Mouse (Mus musculus) C2C12 (cell line): ENCODE data around the gene Faf2. TPM values are rescaled to one million over a fixed set of nuclear protein-coding genes. Genes with fewer than 3 reads are reported as not detected.
A peak's percentile ranks its signal among the peaks of the same experiment; 100 is the strongest.

Source experiments
- H3K27me3 ChIP-seq: one replicate; pipeline ENCODE4 v1.6.1; 2011; ENCODE audit not compliant: control insufficient read depth, insufficient read depth, insufficient read length
- H3K36me3 ChIP-seq: one replicate; pipeline ENCODE4 v1.6.1; 2011; ENCODE audit not compliant: control insufficient read depth, insufficient read depth
- H3K4me3 ChIP-seq: one replicate; pipeline ENCODE4 v1.5.1; 2011; ENCODE audit warnings: mild to moderate bottlenecking, control low read depth; ENCODE audit not compliant: poor library complexity, insufficient read depth, severe bottlenecking
- H3K79me2 ChIP-seq: one replicate; pipeline ENCODE4 v1.6.1; 2011; ENCODE audit not compliant: control insufficient read depth, insufficient read depth
- H3K79me3 ChIP-seq: one replicate; pipeline ENCODE4 v1.6.1; 2011; ENCODE audit warnings: low read depth, control low read depth
- H3ac ChIP-seq: one replicate; pipeline ENCODE3; 2011; ENCODE audit warnings: low read depth; ENCODE audit not compliant: control insufficient read depth, insufficient read length
- CEBPB ChIP-seq: IDR thresholded peaks from one replicate; pipeline ENCODE4 v1.6.1; 2011; ENCODE audit warnings: low read depth, mild to moderate bottlenecking, control low read depth, moderate library complexity
- CTCF ChIP-seq: IDR thresholded peaks from one replicate; pipeline ENCODE4 v1.5.1; 2011; ENCODE audit not compliant: control insufficient read depth, insufficient read depth, insufficient read length
- FOSL1 ChIP-seq: IDR thresholded peaks from one replicate; pipeline ENCODE4 v1.8.0; 2011; ENCODE audit warnings: mild to moderate bottlenecking, low read length; ENCODE audit not compliant: poor library complexity, insufficient read depth, severe bottlenecking
- MAX ChIP-seq: IDR thresholded peaks from one replicate; pipeline ENCODE4 v1.6.1; 2011; ENCODE audit warnings: mild to moderate bottlenecking, control low read depth
- MYOD1 ChIP-seq: IDR thresholded peaks from one replicate; pipeline ENCODE4 v1.6.1; 2011; ENCODE audit warnings: low read depth; ENCODE audit not compliant: control insufficient read depth, insufficient read length
- MYOG ChIP-seq: IDR thresholded peaks from one replicate; pipeline ENCODE4 v1.6.1; 2011; ENCODE audit not compliant: control insufficient read depth, insufficient read length; ENCODE audit errors: extremely low read depth
- USF1 ChIP-seq: IDR thresholded peaks from one replicate; pipeline ENCODE4 v1.6.1; 2011; ENCODE audit warnings: low read depth, mild to moderate bottlenecking, control low read depth, moderate library complexity
- polyA plus RNA-seq: library from polyadenylated mRNA; unstranded; fragments of >200 nt; fragmentation: generic; extraction: Trizol; gene quantifications from one replicate; pipeline ENCODE4 v1.2.1, GENCODE M21; 2012; ENCODE audit warnings: missing spikeins

Gene Faf2
- polyA plus RNA-seq, 1 experiment, result 33.5 TPM

- Histone ChIP-seq H3K4me3 (peak within 1 kb of the TSS; percentile 79), H3K79me3 (peaks cover 21% of the 10 kb centered on the region), H3K36me3 (peaks cover 35% of the 10 kb centered on the region), H3K27me3 (no peaks in the 10 kb centered on the region), H3ac (peak within 1 kb of the TSS; percentile 100), H3K79me2 (peaks cover 72% of the 10 kb centered on the region)
- TF ChIP-seq MAX, result peak; percentile 90
- TF ChIP-seq USF1, result no peak
- peak; percentile 16 for TF ChIP-seq CEBPB
Observed at GRCm38 (mm10) chr13:54589996-54590951, 31.3 kb upstream of the Faf2 start, which contains the start of the genes Nop16 and Higd2a. TSS of gene Nop16 (minus strand) at chr13:54590090. TSS of gene Higd2a (plus strand) at chr13:54590207.

GRCm38 (mm10) chr13:54591776-54592356, 29.7 kb upstream of the Faf2 start:
- no peak overlapping the region for H3K4me3 ChIP-seq
- H3K79me3 ChIP-seq, result peaks cover 21% of the 10 kb centered on the region
- no peaks in the 10 kb centered on the region for H3K27me3 ChIP-seq
- TF ChIP-seq CEBPB (no peak), MYOG (no peak), MAX (no peak), MYOD1 (no peak), USF1 (no peak), CTCF (no peak), FOSL1 (no peak)
- H3K36me3 ChIP-seq, result peaks cover 19% of the 10 kb centered on the region
- no peak overlapping the region for H3ac ChIP-seq
- H3K79me2 ChIP-seq, result peaks cover 64% of the 10 kb centered on the region

GRCm38 (mm10) chr13:54593617-54594016, 28.0 kb upstream of the Faf2 start:
- TF ChIP-seq MYOD1 (no peak), MAX (no peak), USF1 (no peak), CEBPB (no peak), MYOG (no peak), FOSL1 (no peak), CTCF (no peak)
- Histone ChIP-seq H3K79me2 (peaks cover 46% of the 10 kb centered on the region), H3K4me3 (no peak overlapping the region), H3K36me3 (peaks cover 2% of the 10 kb centered on the region), H3ac (no peak overlapping the region), H3K79me3 (peaks cover 18% of the 10 kb centered on the region), H3K27me3 (no peaks in the 10 kb centered on the region)

GRCm38 (mm10) chr13:54596107-54596690, 25.4 kb upstream of the Faf2 start:
- no peaks in the 10 kb centered on the region for H3K27me3 ChIP-seq
- no peak for TF ChIP-seq CEBPB
- TF ChIP-seq FOSL1, result no peak
- TF ChIP-seq CTCF, result no peak
- TF ChIP-seq MYOD1, result no peak
- no peak for TF ChIP-seq USF1
- no peak for TF ChIP-seq MAX
- no peak for TF ChIP-seq MYOG
- peaks cover 22% of the 10 kb centered on the region for H3K79me2 ChIP-seq
- H3ac ChIP-seq, result no peak overlapping the region
- H3K36me3 ChIP-seq, result no peaks in the 10 kb centered on the region
- H3K79me3 ChIP-seq, result no peaks in the 10 kb centered on the region
- H3K4me3 ChIP-seq, result no peak overlapping the region

GRCm38 (mm10) chr13:54596870-54597269, 24.7 kb upstream of the Faf2 start:
- H3K79me2 ChIP-seq, result peaks cover 15% of the 10 kb centered on the region

More at GRCm38 (mm10) chr13:54596870-54597269, 24.7 kb upstream of the Faf2 start:
- TF ChIP-seq MAX (no peak), CEBPB (no peak), CTCF (no peak), FOSL1 (no peak)
- H3K79me3 ChIP-seq, result no peaks in the 10 kb centered on the region
- H3K36me3 ChIP-seq, result no peaks in the 10 kb centered on the region
- H3K4me3 ChIP-seq, result no peak overlapping the region
- no peak overlapping the region for H3ac ChIP-seq
- H3K27me3 ChIP-seq, result no peaks in the 10 kb centered on the region
